Mouse (Mus musculus): ENCODE measurements at regions not wholly inside any gene's neighbourhood (a gene's known extent, or its start where the extent isn't known, plus 50 kb on each side); places are given as distances from the start of the nearest gene placed in this dataset.

DNA sequence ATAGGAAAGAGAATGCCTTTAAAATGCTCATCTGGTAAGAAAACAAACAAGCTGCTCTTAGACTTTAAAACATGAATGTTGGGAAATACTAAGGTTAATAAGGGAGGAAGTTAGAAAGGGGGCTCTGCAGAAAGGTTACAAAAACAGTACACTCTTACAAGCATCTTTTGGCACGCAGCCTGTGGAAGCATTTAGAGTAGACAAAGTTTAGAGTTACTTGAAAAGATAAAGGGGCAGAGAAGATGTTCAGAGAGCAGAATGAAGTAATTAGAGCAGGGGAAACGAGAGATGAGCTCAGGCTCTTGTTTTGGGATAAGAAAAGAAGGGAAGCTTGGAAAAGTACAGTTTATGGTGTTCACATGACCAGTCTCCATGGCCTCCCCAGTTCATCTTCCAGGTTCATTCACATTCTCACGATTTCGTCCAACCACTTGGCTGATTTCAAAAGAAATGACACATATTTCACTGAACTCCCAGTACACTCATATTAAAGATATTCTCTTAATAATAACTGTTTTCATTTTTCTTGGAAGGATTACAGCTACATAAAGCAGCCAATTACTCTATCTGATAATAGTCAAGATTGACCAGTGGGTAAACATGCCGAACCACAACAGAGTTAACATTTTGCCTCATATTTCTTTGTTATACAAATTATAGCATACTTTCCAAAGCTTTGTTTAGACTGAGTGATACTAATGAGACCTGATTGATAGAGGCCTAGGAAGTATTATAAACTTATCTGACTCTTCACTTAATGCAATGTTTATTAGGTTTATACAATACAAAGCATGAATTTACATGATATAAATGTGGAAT lies 1404.2 kb upstream of the Zeb2 start:
- Histone ChIP-seq H3K9me3 (replicated peaks; ENCODE audit: insufficient read depth, low read length) (no peaks in the 10 kb centered on the region), H3K79me2 (ENCODE audit: control insufficient read depth, insufficient read depth, low read length, poor library complexity) (no peaks in the 10 kb centered on the region), H3K4me1 (ENCODE audit: control insufficient read depth in 1 of 2, insufficient read depth in 2 of 2, low read length in 2 of 2) (no peaks in the 10 kb centered on the region), H3K27me3 (ENCODE audit: control insufficient read depth in 1 of 2, insufficient read depth in 2 of 2, low read length in 2 of 2) (no peaks in the 10 kb centered on the region), H3K27ac (ENCODE audit: control insufficient read depth, low read depth, low read length) (no peak overlapping the region), H3K9ac (ENCODE audit: control insufficient read depth, low read depth, low read length, poor library complexity, severe bottlenecking) (no peak overlapping the region), H3K4me3 (ENCODE audit: control insufficient read depth in 1 of 2, insufficient read depth in 1 of 2, low read depth in 2 of 2, low read length in 2 of 2) (no peak overlapping the region), H3K36me3 (ENCODE audit: control insufficient read depth in 1 of 2, insufficient read depth in 2 of 2, low read length in 2 of 2) (no peaks in the 10 kb centered on the region)
- no peak for TF ChIP-seq HCFC1 (IDR thresholded peaks at IDR 0.05; ENCODE audit: low read depth, low read length)
- no peak for TF ChIP-seq MAFK (IDR thresholded peaks at IDR 0.05; ENCODE audit: borderline replicate concordance, low read depth, low read length)
- TF ChIP-seq TBP (IDR thresholded peaks at IDR 0.05; ENCODE audit: low read depth, low read length): no peak
- no peak for TF ChIP-seq MAZ (IDR thresholded peaks at IDR 0.05; ENCODE audit: low read depth, low read length)
- TF ChIP-seq TAL1 (IDR thresholded peaks at IDR 0.05; ENCODE audit: low read length): no peak
- TF ChIP-seq MEF2A (IDR thresholded peaks at IDR 0.05; ENCODE audit: extremely low read depth, insufficient replicate concordance, low read depth, low read length, poor library complexity, severe bottlenecking): no peak
- TF ChIP-seq CHD2 (IDR thresholded peaks at IDR 0.05; ENCODE audit: low read length): no peak
- TF ChIP-seq POLR2A (IDR thresholded peaks at IDR 0.05; ENCODE audit: control insufficient read depth in 1 of 2, insufficient read depth in 1 of 2, low read depth in 1 of 2, low read length in 2 of 2, poor library complexity in 1 of 2): no peak
- TF ChIP-seq JUND (IDR thresholded peaks at IDR 0.05; ENCODE audit: low read depth, low read length): no peak
- TF ChIP-seq MYC (IDR thresholded peaks at IDR 0.05; ENCODE audit: low read depth, low read length): no peak
- no peak for TF ChIP-seq POLR2AphosphoS5 (IDR thresholded peaks at IDR 0.05; ENCODE audit: borderline replicate concordance, low read depth, low read length)
- TF ChIP-seq CTCF (IDR thresholded peaks at IDR 0.05 in 2 of 3, conservative IDR thresholded peaks at IDR 0.05 in 1 of 3; ENCODE audit: control insufficient read depth in 1 of 3, insufficient read depth in 1 of 3, low read depth in 2 of 3, low read length in 3 of 3, poor library complexity in 1 of 3, severe bottlenecking in 1 of 3): no peak
- TF ChIP-seq KAT2A (conservative IDR thresholded peaks at IDR 0.05; ENCODE audit: low read depth, low read length): no peak
- TF ChIP-seq SMC3 (IDR thresholded peaks at IDR 0.05; ENCODE audit: low read depth, low read length): no peak
- no peak for TF ChIP-seq NELFE (IDR thresholded peaks at IDR 0.05; ENCODE audit: low read depth, low read length)
- DNase-seq (ENCODE audit: low read depth, low spot score): no peak

DNA sequence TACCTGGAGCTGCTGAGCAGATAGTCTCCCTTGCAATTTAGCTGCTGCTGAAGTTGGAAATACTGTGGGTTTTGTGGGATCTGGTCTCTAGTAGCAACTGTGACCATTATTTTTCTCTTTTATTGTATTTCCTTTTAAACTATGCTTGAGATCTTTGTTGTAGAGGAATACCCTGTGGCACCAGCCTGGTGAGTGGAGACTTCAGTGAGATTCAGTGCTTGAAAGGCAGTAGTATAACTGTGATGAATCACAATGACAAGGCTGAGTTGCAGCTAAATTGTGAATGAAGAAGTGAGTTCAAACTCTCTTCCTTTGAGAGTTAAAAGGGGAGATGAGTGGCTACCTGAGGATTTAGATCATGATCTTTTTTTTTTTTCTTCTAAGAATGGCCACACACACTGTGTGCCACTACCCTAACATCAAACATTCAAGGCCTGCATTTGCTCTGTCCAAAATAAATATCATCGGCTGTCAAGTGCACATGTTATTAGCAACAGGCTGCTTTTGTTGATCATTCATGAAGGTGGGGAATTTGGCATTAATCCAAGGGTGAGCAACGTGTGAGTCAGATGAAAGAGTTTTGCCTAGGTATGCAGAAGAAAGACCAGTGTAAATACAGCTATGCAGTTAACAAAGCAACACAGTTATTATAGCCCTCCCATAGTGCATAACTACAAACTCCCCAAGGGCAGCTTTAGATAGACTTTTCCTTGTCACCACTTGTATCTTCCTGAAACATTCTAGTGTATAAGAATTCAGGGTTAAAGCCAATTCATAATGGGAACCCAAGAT lies 1395.2 kb upstream of the Zeb2 start:
- Histone ChIP-seq H3K9ac (ENCODE audit: control insufficient read depth, low read depth, low read length, poor library complexity, severe bottlenecking) (no peak overlapping the region), H3K79me2 (ENCODE audit: control insufficient read depth, insufficient read depth, low read length, poor library complexity) (no peaks in the 10 kb centered on the region), H3K9me3 (replicated peaks; ENCODE audit: insufficient read depth, low read length) (no peaks in the 10 kb centered on the region), H3K4me1 (ENCODE audit: control insufficient read depth in 1 of 2, insufficient read depth in 2 of 2, low read length in 2 of 2) (no peaks in the 10 kb centered on the region), H3K36me3 (ENCODE audit: control insufficient read depth in 1 of 2, insufficient read depth in 2 of 2, low read length in 2 of 2) (no peaks in the 10 kb centered on the region), H3K27ac (ENCODE audit: control insufficient read depth, low read depth, low read length) (no peak overlapping the region), H3K4me3 (ENCODE audit: control insufficient read depth in 1 of 2, insufficient read depth in 1 of 2, low read depth in 2 of 2, low read length in 2 of 2) (no peak overlapping the region), H3K27me3 (ENCODE audit: control insufficient read depth in 1 of 2, insufficient read depth in 2 of 2, low read length in 2 of 2) (no peaks in the 10 kb centered on the region)
- DNase-seq (ENCODE audit: low read depth, low spot score): peak; percentile 11
- no peak for TF ChIP-seq RAD21 (IDR thresholded peaks at IDR 0.05; ENCODE audit: low read depth, low read length)
